Mouse (Mus musculus): ENCODE measurements around the gene Elavl4.

Elavl4 gene

DNA sequence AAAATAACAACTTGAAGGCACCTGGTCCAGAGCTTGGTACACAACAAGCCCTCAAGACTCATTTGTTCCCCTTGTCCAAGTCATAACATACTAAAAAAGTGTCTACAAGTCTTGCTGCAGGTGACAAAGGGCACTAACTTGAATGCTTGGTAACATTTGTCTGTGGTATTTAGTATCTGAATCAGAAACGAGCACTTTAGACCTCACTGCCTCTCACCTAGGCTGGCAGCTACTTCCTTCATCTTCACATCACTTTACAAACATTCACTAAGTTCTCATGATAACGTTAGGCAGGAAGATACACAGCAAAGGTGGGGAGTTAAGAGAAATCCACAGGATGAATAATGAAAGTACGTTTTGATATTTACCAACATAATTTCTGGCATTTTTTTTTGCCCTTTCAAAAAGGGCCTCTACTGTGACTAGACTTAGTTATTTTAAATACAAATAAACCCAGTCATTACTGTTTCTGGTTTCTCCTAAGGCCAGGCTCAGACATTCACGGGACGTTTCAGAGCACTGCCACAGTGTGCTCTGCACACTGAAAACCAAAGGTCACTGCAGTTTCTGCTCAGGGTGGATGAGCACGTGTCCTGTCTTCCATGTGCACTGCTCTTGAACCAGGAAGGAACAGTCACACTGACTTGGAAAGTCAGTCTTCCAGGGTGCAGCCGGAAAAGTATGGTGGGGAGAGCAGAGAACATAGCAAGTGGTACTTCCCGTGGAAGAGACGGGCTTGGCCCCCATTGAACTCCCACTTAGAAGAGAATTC is 84.7 kb downstream of the Elavl4 start:
- DNase-seq (ENCODE audit: low spot score in 2 of 2), result no peak

DNA sequence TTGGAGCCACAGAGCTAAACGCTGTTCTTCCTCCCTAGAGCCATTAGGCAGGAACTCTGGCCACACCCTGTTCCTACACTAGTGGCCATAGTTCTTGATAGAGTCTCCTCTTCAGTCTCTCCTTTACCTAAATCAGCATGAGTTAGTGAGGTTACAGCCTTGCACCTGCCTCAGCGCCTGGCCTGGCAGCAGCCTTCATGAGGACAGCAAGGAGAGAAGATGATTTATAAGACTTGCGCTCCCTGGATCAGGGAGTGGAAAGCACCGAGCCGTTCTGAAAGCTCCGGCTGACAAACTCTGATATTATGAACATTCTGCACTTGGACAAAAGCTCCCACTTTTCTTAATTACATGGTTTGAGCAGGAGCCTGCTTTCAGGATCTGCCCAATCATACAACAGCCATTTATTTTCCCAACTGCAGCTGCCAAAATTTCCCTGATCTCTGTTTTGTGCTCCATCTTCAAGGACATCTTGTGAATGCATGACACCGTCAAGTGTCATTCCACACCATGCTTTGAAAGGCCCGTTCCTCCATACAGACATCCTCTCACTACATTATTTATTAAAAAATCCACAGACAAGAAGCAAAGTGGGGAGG is 87.3 kb downstream of the Elavl4 start:
- DNase-seq (ENCODE audit: low spot score in 2 of 2), result no peak

DNA sequence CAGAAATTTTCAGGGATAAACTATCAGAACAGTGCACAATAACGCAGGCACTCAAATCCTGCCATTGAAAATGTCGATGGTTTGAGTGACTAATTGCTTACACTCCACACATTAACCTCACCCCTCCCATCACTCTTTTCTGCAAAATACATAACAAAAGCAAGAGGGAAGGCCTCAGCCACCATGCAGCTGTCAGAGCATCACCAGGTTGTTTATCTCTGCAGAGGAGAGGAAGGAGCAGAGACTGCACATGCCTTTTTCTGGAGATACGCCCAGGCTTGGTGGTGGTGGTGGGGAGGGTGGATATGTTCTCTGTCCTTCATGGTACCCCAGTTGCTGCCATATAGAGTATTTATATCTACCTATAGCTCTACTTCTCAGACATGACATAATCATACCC is 94.3 kb downstream of the Elavl4 start:
- no peak for DNase-seq (ENCODE audit: low spot score in 2 of 2)

DNA sequence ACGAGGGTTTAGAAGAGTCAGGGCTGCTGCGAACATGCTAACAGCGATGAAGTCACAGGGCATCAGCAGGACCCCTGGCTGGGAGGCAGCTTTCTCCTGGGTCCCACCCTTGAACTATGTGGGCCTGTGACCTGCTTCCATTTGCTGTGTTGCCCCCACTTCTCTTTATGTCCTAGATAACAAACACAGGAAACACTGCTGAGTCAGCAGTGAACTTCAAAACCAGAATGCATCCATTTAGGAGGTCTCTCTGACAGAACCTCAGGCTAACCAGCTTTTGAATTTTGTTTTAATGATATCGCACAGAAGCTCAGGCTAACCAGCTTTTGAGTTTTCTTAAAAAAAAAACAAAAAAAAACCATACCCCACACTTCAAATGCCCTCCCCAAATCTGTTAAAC is 96.1 kb downstream of the Elavl4 start:
- DNase-seq (ENCODE audit: low spot score in 2 of 2), result no peak

DNA sequence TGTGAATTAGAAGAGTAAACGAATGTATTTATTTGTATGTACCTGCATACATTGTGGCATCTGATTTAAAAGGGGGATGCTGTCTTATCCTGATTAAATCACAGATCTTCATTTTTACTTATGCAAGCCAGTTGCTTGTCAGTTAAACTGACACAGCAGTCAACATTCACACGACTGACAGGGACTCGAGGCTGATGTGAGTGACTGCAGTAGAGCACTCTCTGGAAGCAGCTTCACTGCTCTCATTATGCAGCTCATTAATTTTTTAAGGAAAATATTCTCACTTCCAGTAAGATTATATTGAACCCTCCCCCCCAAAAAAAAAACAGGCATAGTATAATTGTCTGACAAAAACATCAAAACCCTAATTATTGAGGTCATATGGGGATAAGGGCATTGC is 101.7 kb downstream of the Elavl4 start:
- DNase-seq (ENCODE audit: low spot score in 2 of 2), result no peak

DNA sequence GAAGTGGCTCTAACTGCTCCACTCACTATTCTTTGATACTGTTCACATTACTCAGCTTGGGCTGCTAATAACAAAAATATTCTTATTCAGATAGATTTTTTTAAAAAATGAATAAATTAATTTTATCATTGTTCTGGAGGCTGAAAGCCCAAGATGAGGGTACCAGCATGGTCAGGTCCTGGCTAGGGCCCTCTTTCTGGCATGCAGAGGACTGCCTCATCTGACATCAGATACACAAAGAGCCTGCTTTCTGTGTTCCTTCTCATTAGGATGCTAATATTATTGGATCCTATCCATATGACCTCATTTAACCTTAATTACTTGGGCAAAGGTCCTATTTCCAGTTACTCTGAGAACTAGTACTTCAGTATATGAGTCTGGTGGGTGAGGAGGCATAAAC is 108.8 kb downstream of the Elavl4 start:
- DNase-seq (ENCODE audit: low spot score in 2 of 2), result no peak

DNA sequence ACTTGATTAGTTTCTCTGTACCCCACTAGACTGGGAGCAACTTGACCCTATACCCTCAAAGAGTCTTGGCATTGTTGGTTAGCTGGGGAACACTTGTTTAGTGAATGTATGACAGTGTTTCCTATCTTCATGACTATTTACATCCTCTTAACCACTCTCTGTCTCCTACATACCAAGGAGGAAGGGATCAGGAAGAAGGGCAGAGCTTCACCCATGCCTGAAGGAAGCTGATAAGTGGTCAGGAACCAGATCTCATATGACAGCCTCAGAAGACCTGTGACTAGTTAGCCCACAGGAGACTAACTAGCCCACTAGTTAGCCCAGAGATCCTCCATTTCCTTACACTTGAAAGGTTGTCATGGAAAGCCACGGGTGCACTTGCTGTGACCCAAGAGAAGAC is 117.2 kb downstream of the Elavl4 start:
- no peak for DNase-seq (ENCODE audit: low spot score in 2 of 2)

DNA sequence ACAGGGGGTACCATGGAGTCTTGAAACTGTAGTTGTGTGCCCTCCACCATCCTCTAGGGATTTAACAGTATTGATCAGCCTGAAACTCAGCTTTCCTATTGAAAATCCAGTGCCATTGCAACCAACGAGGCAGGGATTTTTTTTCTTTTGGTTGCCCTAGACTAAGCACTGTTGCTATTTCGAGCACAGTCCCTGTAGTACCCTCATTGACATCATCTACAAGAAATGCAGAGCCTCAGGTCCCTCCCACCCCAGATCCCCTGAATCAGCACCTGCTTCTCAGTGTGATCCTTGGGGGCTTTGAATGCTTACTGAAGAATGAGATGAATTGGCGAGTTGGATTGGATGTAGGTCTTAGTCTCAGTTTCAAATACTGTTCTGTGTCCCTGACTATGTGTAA is 119.4 kb downstream of the Elavl4 start:
- no peak for DNase-seq (ENCODE audit: low spot score in 2 of 2)

DNA sequence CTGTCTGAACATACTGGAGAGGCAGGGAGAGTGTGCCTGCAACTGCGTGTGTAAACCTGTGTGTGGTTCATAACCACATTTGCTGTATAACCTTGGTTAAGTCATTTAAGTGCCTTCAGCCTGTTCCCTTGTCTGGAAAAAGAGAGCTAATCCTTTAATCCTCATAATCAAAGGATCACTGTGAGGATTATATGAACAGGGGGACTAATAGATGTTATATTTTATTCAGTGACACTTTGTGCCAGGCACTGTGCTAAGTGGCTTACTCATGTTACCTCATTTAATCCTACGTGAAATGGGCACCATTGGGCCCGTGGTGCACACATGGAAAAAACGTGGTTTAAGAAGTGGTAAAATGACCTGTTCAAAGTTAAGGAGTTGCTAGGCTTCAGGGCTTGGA is 119.9 kb downstream of the Elavl4 start:
- no peak for DNase-seq (ENCODE audit: low spot score in 2 of 2)

DNA sequence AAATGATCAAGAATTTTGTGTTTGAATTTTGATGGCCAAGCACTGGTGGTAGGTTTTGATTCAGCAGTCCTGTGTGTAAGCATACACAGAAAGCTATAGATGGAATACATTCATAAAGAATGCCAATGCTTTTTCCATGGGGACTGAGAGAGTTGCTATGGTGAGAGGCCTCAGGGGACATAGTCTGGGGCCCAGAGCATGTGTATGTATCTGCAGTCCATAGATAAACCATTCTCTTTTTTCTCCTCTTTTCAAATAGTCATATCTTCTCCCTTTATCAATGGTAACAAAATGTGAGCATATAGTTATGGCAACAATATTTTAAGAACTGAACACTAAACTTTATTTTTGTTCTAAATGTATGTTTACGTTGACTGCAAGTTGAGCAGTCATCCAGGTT is 122.1 kb downstream of the Elavl4 start:
- DNase-seq (ENCODE audit: low spot score in 2 of 2), result no peak

DNA sequence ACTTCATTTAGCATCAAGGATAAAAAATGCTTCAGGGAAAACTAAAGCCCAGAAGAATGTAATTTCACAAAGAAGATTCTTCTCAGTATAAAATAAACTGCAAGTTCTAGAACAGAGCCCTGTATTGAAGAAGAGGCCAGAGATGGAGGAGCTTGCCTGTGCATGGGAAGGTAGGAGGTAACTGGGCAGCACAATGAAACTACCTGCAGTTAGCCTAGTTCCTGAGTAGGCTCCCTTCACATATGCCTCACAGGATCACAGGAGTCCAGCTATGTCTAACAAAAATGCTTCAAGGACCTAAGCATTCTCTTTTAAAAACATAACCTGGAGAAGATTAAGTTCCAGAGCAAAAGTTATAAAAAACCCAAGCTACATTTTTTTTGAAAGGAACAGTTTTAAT is 122.5 kb downstream of the Elavl4 start:
- no peak for DNase-seq (ENCODE audit: low spot score in 2 of 2)

DNA sequence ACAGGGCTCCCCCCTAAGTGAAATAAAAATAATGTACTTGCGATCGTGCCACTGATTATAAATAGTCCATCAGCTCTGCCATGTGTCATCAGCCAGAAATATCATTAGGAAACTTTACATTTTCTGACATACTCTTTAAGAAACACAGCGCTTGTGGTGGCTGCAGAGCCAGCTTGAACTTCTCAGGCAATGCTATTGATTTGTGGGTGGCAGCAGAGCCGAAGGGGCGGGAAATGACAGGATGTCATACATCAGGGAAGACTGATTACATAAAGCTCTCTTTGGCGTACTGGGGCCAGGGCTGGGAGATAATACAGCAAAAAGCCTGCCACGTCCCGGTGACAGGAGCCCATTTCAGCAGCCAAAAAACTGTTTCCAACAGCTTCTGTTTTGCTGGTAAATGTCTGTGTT is 124.1 kb downstream of the Elavl4 start:
- no peak for DNase-seq (ENCODE audit: low spot score in 2 of 2)

DNA sequence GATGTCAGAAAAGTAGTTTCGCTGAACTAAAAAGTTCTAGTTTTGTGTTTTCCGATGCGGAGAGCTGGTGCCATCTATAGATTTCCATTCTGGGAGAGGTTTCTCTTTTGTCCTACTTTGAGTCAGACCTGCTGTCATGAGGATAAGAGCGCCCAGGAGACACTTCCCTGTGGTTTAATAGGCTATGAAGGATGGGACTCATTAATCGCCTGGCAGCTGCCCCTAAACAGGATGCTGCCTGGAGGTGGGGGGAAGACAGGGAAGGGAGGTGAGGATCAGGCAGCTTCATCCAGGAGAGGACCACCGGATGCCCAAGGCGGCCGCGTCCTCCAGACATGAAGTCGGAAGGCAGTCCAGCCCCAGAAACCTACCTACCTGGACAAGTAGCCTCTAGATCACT is 126.2 kb downstream of the Elavl4 start:
- DNase-seq (ENCODE audit: low spot score in 2 of 2), result no peak

DNA sequence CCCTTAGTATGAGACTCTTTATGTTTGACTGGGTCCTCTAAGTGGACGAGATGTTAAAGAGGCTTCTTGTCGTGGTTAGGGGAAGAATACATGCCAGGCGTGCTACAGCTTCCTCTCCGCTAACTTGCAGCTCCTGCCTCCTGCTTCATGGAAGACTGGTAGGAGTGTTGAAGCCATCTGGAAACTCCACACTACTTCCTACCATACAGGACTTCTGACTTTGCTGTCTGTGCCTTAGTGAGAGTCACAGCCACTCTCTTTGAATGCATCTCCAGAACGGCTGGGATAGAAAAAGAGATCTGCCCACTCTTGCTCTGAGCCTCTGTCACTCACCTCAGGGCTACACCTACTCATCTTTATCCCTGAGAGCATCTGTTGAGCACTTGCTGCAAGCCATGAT is 132.9 kb downstream of the Elavl4 start:
- DNase-seq (ENCODE audit: low spot score in 2 of 2), result no peak

DNA sequence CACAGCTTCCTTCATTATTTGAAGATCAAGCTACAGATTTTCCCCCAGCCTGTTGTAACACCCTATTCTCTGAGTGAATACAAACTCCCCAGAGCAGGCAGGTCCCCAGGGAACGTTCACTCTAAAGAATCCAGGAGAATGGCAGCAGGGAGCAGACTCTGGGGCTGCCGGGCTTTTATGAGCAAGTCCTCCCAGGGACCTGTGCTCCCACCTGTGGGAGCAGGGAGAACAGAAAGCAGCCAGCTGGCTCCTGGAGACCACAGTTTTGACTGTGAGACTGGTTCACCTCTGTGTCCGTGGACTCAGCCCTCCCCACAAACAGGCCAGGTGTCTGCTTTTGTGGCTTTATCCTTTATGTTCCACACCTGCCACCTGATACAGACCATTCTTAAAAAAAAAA is 134.2 kb downstream of the Elavl4 start:
- no peak for DNase-seq (ENCODE audit: low spot score in 2 of 2)

DNA sequence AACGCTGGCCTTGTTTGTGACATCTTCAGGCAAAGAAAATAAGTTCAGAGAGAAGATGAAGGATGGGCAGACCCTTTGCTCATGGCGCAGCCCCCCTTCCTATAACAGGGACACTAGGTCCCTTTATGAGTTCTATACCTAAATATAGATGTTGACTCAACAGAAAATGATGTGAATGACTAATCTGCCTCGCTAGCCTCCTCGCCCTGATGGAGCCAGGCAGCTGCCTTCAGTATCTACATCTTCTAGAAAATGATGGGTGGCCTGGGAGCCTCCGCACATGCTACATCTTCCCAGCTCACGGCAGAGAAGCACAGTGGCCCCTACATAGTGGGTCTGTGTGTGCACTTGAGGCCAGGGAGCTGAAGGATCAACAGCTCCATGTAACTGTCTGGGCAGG is 137.2 kb downstream of the Elavl4 start:
- DNase-seq (ENCODE audit: low spot score in 2 of 2), result no peak

DNA sequence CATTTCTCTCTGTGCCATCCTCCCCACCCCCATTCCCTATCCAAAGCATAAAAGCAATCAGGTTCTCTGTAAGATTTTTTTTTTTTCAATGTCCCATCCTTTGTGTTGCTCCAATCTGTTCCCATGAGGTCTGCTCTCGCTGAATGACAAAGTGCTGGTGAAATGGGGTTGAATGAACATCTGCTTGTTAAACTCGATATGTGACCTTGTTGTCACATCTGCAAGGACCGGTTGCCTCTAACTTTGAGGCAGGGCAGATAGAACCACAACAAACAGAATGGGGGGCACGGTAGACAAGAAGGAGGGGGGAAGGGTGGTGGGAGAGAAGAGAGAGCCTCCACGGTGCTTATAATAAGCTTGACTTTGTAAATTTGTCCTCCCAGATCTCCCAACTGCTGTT is 138.0 kb downstream of the Elavl4 start:
- DNase-seq (ENCODE audit: low spot score in 2 of 2), result no peak

DNA sequence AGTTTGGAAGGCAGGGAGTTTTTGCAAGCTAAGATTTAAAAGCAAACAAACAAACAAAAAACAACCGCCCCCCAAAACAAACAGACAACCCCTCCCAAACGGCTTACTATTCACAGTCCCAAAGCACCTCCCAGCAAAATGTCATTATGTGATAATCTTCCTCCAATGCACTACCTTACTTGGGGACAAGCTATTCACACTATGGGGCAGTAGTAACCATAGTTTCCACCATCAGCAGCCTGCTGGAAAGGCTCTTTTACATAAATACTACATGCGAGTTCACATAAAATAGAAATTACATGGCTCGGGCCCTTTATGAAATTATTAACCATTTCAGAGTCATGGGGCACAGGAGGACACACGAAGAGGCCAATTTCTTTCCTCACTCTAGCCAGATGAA is 141.5 kb downstream of the Elavl4 start:
- DNase-seq (ENCODE audit: low spot score in 2 of 2), result no peak

DNA sequence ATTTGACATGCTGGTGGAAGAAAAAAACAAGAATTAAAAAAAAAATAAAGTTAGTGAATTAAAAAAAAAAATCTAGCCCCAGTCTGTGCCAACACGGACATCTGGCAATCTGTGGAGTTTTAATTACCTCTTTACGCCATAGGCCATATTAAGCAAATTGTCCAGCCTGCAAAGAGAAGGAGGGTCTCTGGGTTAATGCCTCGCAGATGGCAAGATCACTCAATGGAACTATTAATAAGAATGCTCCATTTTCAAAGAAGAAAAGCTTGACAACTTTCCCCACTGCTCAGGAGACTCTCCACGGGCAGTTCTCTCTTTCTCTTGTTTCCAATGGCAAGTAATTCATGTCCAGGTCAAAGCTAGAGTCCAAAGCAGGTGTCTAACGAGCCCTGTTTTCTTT is 142.1 kb downstream of the Elavl4 start:
- DNase-seq (ENCODE audit: low spot score in 2 of 2), result no peak

DNA sequence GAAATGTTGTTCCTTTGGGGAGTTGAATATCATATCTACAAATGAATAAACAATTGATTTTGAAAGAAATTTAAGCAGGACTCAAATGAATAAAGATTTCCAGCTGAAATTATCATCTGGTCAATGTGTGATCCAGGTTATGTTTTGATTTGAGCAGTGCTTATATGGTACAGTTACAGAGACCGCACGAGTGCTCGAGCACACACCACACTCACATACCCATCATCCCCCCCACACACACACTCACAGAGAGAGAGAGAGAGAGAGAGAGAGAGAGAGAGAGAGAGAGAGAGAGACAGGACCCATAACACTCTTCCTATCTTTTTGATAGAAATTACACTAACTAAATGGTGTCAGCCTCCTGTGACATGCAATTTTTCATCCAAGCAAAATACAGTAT is 150.0 kb downstream of the Elavl4 start:
- no peak for DNase-seq (ENCODE audit: low spot score in 2 of 2)

DNA sequence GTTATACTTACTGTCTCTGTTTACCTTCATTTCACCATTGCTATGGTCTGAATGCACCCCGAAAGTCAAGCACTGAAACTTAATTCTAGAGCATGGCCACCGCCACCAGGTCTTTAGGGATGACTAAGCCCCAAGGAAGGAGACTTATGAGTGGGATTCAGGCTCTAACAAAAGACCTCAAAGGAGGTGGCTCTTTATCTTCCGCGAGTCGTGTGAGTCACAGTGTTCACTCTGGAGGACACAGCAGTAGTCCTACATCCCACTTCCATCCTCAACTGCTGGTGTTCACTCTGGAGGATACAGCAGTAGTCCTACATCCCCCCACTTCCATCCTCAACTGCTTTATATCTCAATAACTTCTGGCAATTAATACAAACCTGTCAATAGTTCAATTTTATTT is 151.8 kb downstream of the Elavl4 start:
- no peak for DNase-seq (ENCODE audit: low spot score in 2 of 2)

DNA sequence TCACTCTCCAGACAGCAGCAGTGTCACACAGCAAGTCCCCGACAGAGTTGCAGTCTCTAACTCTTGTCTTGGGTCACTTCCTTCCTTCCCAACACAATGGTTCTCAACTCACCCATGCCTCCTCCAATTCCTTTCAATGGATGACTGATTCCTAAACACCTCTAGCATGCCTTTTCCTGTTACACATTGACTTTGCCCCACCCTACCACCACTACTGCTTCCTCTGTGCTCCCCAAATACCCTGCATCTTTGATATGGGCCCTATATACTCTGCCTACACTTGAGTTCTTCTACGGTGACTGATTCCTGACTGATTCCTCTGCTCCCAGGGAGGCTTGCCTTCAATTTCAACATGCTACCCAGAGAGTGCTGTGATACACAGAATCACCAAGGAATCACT is 153.1 kb downstream of the Elavl4 start:
- DNase-seq (ENCODE audit: low spot score in 2 of 2), result no peak

DNA sequence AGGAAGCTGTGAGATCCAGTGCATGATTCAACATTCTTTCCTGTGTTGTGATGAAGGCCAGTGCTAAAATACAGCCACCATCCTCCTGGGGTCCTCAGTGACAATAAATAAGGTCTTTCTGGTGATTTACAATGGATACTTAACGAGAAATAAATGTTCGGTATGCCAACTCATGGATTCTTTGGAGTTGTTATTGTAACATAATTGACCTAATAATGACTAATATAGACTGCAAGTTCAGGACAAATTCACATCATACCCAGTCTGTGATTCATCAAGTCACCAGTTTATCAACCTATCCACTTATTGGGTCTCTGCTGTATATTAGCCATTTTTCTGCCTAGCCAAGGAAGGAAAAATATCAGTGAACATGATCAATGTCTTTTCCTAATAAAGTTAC is 174.4 kb downstream of the Elavl4 start:
- DNase-seq (ENCODE audit: low spot score in 2 of 2), result no peak

DNA sequence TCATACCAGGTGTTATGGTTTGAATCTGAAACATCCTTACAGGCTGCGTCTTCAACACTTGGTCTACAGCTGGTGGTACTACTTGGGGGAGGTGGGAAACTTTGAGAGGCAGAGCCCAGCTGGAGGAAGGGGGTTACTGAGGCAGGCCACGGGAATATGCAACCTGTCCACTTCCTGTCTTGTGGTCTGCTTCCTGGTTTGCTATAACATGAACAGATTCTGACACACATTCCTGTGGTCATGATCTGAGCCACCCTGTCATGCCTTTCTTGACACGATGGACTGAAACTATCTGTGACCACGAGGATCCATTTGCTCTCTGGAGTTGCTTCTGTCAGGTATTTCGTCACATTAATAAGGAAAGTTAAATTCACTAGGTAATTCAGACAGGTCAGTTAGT is 179.7 kb downstream of the Elavl4 start:
- no peak for DNase-seq (ENCODE audit: low spot score in 2 of 2)

Measured in frontal cortex, postnatal 14 days (tissue).